Mouse (Mus musculus): ENCODE results near the gene A630001G21Rik. TPM values are rescaled to one million over a fixed set of nuclear protein-coding genes. Genes with fewer than 3 reads are reported as not detected.

Gene A630001G21Rik
- polyA plus RNA-seq, 2 experiments: 1.7 to 3.1 TPM

DNA sequence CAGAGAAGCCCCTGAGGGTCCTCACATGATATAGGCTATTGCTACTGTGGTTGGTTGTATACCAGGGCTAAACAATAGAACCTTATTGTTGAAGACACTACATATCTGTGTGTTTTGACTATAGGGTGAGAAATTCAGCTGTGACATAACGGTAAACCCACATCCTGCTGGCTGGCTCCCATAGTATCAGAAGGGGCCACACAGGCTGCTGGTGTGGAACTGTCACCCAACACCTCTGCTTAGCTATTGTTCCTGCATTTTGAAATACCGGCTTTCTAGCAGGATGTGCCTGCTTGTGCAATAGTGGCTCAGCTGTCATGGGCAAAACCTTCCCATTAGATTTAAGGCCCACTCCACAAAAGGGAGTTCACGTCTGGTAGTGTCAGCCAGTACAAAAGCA lies 45.9 kb downstream of the A630001G21Rik start:
- H3K4me3 ChIP-seq (replicated peaks; ENCODE audit: low read length): no peak overlapping the region
- 85% methylated on average over 3 of the region's 3 CpGs for WGBS
- H3K4me2 ChIP-seq (replicated peaks; ENCODE audit: low read depth, low read length, severe bottlenecking): no peak overlapping the region
- no peak for TF ChIP-seq POLR2A (IDR thresholded peaks at IDR 0.05; ENCODE audit: borderline replicate concordance, extremely low read depth, insufficient read depth, insufficient read length)
- H3K27me3 ChIP-seq (ENCODE audit: control insufficient read depth, insufficient read depth, low read length): no peaks in the 10 kb centered on the region
- no peak overlapping the region for H3K27ac ChIP-seq (replicated peaks; ENCODE audit: low read depth, low read length)
- DNase-seq (ENCODE audit: low spot score): no peak
- ATAC-seq (ENCODE audit: low FRiP score, low read depth): no peak
- no peaks in the 10 kb centered on the region for H3K36me3 ChIP-seq (ENCODE audit: control insufficient read depth, insufficient read depth, low read length)
- H3K9me3 ChIP-seq (ENCODE audit: control insufficient read depth, low read length): no peaks in the 10 kb centered on the region
- no peak overlapping the region for H3K9ac ChIP-seq (ENCODE audit: low read depth, low read length, severe bottlenecking)
- no peaks in the 10 kb centered on the region for H3K4me1 ChIP-seq (ENCODE audit: control insufficient read depth, insufficient read depth, low read length)

DNA sequence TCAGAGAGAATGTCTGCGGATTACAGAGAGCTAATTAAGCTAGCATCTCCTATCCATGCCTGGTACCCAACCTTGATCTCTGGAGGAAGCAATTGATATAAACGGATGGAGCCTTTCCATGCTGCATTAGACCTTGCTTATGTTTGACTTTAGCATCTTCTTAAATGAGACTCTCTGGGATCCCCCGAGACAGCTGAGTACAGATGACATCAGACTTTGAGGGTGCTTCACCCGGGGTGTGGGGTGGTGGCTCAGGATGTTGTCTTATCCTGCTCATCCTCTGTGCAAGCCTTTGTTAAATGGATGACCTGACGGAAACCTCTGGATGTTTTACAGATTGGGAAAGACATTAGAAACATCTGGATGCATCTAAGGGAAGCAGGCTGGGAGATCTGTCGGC lies 48.0 kb downstream of the A630001G21Rik start:
- Histone ChIP-seq H3K4me2 (replicated peaks; ENCODE audit: low read depth, low read length, severe bottlenecking) (no peak overlapping the region), H3K9ac (ENCODE audit: low read depth, low read length, severe bottlenecking) (no peak overlapping the region), H3K36me3 (ENCODE audit: control insufficient read depth, insufficient read depth, low read length) (no peaks in the 10 kb centered on the region), H3K27ac (replicated peaks; ENCODE audit: low read depth, low read length) (no peak overlapping the region), H3K9me3 (ENCODE audit: control insufficient read depth, low read length) (no peaks in the 10 kb centered on the region), H3K4me3 (replicated peaks; ENCODE audit: low read length) (no peak overlapping the region), H3K4me1 (ENCODE audit: control insufficient read depth, insufficient read depth, low read length) (no peaks in the 10 kb centered on the region), H3K27me3 (ENCODE audit: control insufficient read depth, insufficient read depth, low read length) (no peaks in the 10 kb centered on the region)
- DNase-seq (ENCODE audit: low spot score) (no peak), ATAC-seq (ENCODE audit: low FRiP score, low read depth) (no peak)
- WGBS: 79% methylated on average over 6 of the region's 6 CpGs
- TF ChIP-seq POLR2A (IDR thresholded peaks at IDR 0.05; ENCODE audit: borderline replicate concordance, extremely low read depth, insufficient read depth, insufficient read length): no peak

DNA sequence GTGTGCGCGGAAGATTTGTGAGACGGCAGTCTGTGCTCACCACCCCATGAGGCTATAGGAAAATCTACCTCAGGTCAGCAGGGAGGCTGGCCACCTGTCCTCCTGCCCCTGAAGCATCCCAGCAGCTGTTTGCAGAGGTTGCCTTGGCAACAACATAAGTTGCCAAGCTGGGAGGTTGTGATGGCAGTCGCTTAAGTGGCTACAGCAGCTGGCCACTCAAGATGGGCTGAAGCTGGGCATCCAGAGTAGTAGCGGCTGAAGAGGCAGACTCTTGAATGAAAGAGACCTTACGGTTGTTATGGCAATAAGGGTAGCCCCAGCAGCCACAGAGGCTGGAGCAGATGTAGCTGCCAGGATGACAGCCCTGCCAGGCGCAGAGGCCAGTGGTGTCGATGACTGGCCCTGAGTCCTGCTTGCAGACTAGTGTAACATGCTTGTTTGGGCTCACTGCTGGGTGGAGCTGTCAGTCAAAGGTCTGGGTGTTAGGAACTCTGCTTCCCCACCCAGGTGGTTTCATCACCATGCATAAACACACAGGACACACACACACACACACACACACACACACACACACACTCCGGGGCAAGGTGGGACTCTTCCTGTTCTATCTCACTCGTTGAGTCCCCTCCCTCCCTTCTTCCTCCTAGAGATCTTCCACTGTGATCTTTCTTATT lies 58.1 kb downstream of the A630001G21Rik start:
- Histone ChIP-seq H3K36me3 (ENCODE audit: control insufficient read depth, insufficient read depth, low read length) (no peaks in the 10 kb centered on the region), H3K9me3 (ENCODE audit: control insufficient read depth, low read length) (no peaks in the 10 kb centered on the region), H3K27ac (replicated peaks; ENCODE audit: low read depth, low read length) (no peak overlapping the region), H3K4me3 (replicated peaks; ENCODE audit: low read length) (no peak overlapping the region), H3K4me1 (ENCODE audit: control insufficient read depth, insufficient read depth, low read length) (no peaks in the 10 kb centered on the region), H3K4me2 (replicated peaks; ENCODE audit: low read depth, low read length, severe bottlenecking) (no peak overlapping the region), H3K27me3 (ENCODE audit: control insufficient read depth, insufficient read depth, low read length) (no peaks in the 10 kb centered on the region), H3K9ac (ENCODE audit: low read depth, low read length, severe bottlenecking) (no peak overlapping the region)
- ATAC-seq (ENCODE audit: low FRiP score, low read depth) (peak; percentile 67; the same call in 1 of the 2 replicates), DNase-seq (ENCODE audit: low spot score) (no peak)
- no peak for TF ChIP-seq POLR2A (IDR thresholded peaks at IDR 0.05; ENCODE audit: borderline replicate concordance, extremely low read depth, insufficient read depth, insufficient read length)
- WGBS: 78% methylated on average over 10 of the region's 10 CpGs

DNA sequence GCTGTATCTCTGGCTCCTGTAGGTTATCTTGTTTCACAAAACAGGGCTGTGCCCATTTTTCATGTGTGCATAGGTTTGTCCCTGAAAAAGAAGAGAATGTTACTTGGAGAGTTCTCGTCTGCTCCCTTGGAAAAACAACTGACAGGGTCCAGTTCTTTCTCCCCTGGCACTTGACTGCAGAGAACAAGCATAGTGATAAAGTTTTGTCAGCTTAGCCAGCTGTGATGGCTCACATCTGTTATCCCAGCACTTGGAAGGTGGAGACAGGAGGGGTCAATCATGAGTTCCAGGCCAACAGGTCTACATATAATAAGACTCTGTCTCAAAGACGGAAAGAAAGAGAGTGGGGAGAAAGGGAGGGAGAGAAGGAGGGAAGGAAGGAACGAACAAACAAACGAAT lies 59.4 kb downstream of the A630001G21Rik start:
- WGBS: 81% methylated on average over 4 of the region's 4 CpGs
- no peak for ATAC-seq (ENCODE audit: low FRiP score, low read depth)
- no peak for DNase-seq (ENCODE audit: low spot score)
- no peaks in the 10 kb centered on the region for H3K9me3 ChIP-seq (ENCODE audit: control insufficient read depth, low read length)
- H3K27me3 ChIP-seq (ENCODE audit: control insufficient read depth, insufficient read depth, low read length): no peaks in the 10 kb centered on the region
- no peak overlapping the region for H3K27ac ChIP-seq (replicated peaks; ENCODE audit: low read depth, low read length)
- TF ChIP-seq POLR2A (IDR thresholded peaks at IDR 0.05; ENCODE audit: borderline replicate concordance, extremely low read depth, insufficient read depth, insufficient read length): no peak
- H3K4me2 ChIP-seq (replicated peaks; ENCODE audit: low read depth, low read length, severe bottlenecking): no peak overlapping the region
- H3K4me3 ChIP-seq (replicated peaks; ENCODE audit: low read length): no peak overlapping the region
- no peaks in the 10 kb centered on the region for H3K4me1 ChIP-seq (ENCODE audit: control insufficient read depth, insufficient read depth, low read length)
- H3K9ac ChIP-seq (ENCODE audit: low read depth, low read length, severe bottlenecking): no peak overlapping the region
- H3K36me3 ChIP-seq (ENCODE audit: control insufficient read depth, insufficient read depth, low read length): no peaks in the 10 kb centered on the region

DNA sequence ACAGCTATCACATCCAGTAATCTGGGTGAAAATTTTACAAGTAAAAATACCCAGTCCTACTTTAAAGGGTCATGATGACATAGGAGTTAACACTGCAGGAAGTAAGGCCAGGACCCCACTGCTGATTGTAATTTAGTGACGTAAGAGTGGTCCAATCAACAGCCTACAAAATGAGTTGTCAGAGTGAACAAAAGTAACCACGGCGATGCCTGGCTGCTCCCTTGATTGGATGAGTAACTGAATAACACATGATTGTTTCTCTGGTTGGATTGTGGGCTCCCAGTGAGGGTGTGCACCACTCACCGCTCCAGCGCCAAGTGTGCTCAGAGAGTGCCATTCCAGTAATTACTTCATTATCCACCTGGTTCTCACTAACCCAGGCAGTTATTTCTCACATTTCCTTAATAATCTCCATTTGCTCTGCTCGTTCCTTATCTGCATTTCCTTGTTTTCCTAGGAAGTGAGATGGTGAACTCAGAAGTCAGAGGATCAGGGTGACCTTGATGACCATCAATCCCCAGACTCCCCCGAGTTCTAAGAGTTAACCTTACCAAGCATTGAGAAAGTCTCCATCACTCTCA lies 61.9 kb downstream of the A630001G21Rik start:
- DNase-seq (ENCODE audit: low spot score) (no peak), ATAC-seq (ENCODE audit: low FRiP score, low read depth) (no peak)
- no peak for TF ChIP-seq POLR2A (IDR thresholded peaks at IDR 0.05; ENCODE audit: borderline replicate concordance, extremely low read depth, insufficient read depth, insufficient read length)
- Histone ChIP-seq H3K27me3 (ENCODE audit: control insufficient read depth, insufficient read depth, low read length) (no peaks in the 10 kb centered on the region), H3K9ac (ENCODE audit: low read depth, low read length, severe bottlenecking) (no peak overlapping the region), H3K27ac (replicated peaks; ENCODE audit: low read depth, low read length) (no peak overlapping the region), H3K4me2 (replicated peaks; ENCODE audit: low read depth, low read length, severe bottlenecking) (no peak overlapping the region), H3K4me1 (ENCODE audit: control insufficient read depth, insufficient read depth, low read length) (no peaks in the 10 kb centered on the region), H3K4me3 (replicated peaks; ENCODE audit: low read length) (no peak overlapping the region), H3K36me3 (ENCODE audit: control insufficient read depth, insufficient read depth, low read length) (no peaks in the 10 kb centered on the region), H3K9me3 (ENCODE audit: control insufficient read depth, low read length) (no peaks in the 10 kb centered on the region)
- 61% methylated on average over 7 of the region's 7 CpGs for WGBS

All from limb, embryonic 14.5 days (tissue).